Mouse (Mus musculus) G1E (cell line): ENCODE data around the gene Scaf8.

Experiments
- CTCF ChIP-seq: IDR thresholded peaks from 2 replicates; pipeline ENCODE4 v1.5.1; 2012; ENCODE audit warnings: low read depth, low read length, inconsistent platforms, mixed read lengths
- GATA1 ChIP-seq: IDR thresholded peaks from 2 replicates; pipeline ENCODE4 v1.6.1; 2012; ENCODE audit warnings: borderline replicate concordance, low read length, inconsistent platforms, mixed read lengths

- TF ChIP-seq CTCF, result no peak
- no peak for TF ChIP-seq GATA1
Observed at GRCm38 (mm10) chr17:3102336-3103165, 12.2 kb upstream of the Scaf8 start.
